Mouse (Mus musculus) thymus, postnatal 4 days (tissue): ENCODE measurements around the gene App.

Experiments
- DNase-seq: peaks from one replicate; pipeline ENCODE4 v3.0.0; 2021

The App gene

DNA sequence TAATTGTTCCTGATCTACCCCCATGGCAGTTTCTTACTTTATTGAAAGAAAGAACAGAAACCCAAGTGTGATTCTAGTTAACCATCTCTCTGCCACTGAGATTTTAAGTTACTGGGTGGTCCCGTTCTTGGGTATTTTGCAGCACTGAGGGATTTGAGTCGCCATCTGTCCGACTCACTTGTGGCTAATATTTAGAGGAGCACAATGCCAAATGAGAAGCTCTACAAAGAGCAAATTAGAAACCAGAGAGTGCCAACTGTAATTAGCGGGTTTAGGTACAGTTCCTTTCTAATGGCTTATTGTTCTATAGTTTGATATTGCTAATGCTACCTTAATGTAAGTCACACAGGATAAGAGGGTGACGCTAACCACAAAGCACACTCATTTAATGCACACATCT, 161.4 kb downstream of the App start:
- no peak for DNase-seq

DNA sequence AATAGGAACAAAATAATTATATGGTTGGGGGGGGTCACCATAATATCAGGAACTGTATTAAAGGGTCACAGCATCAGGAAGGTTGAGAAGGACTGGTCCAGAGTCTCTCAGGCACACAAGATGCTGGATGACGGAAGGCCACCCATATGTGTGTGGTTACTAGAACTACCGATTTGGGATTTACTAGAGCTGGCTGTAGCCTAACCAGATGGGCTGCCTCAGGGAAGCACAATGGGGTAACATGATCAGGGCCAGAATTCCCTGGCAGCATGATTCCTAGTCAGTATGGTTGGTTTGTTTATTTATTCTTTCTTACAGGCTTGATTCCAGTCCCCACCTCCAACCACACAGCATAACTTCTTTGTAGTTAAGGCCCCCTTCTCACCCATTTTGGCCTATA, 162.9 kb downstream of the App start:
- no peak for DNase-seq

DNA sequence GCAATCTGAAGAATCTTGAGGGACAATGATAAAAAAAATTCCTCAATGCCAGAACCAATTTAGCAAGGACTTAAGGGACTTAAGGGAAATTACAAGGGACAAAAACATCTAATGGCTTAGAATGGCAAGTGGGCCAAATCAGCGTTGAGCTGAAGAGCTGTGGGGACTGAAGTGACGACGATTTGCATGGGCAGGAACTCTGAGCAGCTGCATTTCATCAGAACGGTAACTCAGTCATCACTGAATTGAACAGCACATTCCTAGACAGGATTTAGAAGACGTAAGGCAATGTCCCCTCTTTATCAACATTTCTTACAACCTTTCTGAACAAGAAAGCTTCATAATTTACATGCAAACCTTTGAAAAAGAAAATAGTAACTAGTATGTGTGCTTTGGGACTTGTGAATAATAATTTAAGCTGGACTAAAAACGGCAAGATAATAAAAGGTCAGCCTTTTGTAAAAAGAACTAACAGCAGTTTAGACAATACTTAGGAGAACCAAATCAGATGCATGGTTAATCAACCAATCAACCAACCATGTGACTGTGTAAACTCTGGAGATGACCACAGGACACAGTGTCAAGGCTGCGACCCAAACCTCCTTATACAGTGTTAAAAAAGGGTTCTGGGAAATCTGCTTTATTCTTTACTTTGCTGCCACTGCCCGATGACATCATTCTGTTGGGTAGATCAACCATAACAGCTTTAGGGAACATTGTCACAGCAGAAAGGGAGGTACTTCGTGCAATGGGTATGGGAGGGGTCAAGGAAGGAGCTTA, 164.5 kb downstream of the App start:
- no peak for DNase-seq

DNA sequence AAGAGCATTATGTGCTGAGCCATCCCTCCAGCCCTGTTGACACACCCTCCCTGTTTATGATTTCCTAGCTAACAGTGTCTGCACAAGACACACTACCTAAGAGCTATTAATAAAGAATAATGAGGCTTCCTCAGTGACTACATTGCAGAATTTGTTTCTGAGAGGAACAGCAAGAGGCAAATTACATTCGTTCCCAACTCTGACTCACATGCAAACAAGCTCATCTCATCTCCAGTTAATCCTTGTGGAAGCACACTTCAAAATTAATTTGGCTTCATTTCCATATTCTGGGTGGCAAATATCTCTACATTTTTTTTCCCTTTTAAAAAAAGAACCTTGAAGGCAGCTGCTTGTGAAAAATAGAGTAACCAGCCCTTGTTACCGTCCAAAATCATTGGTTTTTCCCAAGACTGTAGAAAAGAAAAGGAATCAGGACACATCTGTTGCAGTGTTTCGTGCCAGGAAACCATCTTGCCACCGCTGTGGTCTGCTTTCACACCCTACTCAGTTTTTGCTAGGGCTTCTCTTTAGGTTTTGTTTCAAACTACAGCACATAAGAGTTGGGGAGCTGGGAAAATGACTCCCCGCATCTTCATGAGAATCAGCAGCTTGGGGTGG, 171.5 kb downstream of the App start:
- no peak for DNase-seq

DNA sequence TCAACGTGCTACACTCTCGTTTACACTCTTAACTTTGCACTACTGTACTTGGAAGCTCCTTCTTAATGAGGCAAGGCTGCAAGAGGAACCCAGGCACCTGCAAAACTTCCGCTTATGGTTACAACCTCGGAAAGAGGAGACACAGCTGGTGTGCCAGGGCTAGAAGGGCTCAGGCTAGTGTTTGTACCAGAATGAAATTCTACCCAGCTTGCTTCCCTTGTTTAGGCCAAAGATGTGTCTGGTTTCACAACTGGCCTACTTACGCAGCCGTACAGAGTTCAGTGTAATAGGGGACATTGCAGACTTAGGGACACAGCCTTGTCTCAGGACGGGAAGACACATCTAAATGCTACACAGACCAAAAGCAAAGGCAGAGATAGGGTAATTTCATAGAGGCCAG, 173.3 kb downstream of the App start:
- DNase-seq, result no peak

DNA sequence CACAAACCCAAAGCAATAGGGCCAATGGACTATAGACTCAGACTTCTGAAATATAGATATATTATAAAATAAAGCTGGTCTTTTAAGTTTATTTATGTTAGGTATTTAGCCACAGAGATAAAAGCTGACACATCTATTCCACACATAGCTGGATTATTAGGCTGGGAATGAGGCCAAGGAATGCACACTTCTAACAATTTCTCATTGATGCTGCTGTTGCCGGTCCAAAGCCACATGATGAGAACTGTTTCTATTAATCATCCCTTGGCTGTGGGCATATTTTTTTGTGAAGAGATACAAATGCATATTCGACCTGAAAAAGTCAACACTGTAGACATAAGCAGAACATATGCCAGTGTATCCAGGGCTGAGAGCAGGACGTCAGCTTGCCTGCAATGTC, 176.0 kb downstream of the App start:
- DNase-seq, result no peak

DNA sequence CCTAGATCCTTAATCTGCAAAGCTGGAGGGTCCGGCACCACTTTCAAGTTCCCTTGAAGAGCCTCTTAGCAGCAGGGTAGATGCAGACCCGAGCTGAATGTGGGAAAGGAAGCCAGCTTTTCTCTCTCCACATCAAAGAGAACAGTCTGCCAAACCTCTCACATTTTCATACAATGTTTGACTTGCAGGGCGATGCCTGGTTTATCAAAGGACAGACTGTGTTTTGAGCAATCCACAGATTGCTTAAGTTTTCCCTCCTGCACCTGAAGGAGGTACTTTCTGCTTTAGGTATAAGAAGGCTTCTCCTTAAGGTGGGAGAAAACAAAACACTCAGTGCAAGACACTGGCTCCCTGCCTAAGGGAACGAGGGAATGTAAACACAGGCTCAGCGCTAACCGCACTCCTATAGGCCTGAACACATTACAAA, 178.1 kb downstream of the App start:
- no peak for DNase-seq

DNA sequence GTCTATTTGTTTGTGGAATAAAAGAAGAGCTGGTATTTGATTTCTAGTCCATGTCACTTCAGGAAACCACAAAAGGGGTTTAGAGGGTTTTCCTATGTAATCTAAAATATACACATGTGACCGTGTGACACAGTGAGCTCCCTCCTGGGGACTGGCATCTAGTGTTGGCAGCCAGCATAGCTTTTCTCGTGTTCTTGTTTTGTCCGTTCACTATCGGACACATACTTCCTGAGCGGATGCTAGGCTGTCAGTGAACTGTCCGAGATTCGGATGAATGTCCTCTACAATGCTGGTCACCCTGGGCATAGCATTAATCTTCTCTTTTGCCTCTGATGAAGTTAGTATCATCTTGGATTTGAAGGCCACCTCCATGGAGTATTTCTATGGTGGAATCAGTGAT, 180.7 kb downstream of the App start:
- DNase-seq, result no peak

DNA sequence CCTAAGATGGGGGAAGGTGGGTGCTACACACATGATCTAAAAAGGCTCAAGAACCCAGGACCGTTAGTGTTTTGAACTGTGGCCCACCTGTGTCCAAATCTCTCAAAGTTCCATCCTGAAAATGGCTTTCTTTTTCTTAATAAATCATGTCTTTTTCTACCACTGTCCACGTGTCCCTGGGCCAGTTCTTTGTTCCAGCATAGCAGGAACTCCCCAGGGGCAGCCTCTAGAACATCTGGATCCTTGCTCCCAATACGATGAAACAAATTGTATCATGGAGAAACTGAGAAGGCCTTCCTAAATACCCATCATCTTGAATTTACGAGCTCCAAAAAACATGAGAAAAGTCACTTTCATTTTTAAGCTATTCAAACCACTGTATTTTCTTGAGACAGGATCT, 182.6 kb downstream of the App start:
- DNase-seq, result no peak

DNA sequence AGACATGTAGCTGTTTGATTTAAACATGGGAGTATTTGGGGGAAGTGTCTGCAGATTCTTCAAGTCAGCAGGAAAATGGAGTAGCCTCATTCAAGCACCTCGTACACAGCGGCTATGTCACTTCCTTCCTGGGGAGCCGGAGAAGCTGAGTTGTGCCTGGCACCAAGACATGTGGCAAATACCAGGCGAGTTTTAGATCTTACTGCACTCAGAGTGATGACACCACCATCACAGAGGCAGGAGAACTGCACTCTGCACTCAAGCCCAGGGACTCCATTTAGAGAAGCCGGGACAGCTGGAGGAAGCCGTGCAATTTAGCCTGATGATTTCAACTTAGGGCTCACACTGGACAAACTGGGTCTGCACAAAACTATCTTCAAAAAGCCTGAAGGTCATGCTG, 183.6 kb downstream of the App start:
- no peak for DNase-seq

DNA sequence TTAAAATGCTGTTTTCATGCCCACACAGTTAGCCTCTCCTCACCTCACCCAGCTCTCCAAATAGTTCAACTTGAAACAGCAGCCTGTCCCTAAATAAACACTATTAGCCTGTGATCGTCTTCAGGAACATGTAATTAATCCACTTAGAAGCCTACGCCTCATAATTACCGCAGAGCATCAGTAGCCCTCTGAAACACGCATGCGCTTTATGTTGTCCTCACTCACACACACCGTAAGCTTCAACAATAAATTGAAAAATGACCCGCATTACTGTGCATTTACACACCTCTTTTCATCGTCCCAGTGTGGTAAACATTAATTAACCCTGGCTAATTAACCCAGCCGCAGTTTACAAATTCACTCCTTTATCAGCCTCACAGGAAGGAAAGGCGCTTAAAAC, 184.1 kb downstream of the App start:
- no peak for DNase-seq

DNA sequence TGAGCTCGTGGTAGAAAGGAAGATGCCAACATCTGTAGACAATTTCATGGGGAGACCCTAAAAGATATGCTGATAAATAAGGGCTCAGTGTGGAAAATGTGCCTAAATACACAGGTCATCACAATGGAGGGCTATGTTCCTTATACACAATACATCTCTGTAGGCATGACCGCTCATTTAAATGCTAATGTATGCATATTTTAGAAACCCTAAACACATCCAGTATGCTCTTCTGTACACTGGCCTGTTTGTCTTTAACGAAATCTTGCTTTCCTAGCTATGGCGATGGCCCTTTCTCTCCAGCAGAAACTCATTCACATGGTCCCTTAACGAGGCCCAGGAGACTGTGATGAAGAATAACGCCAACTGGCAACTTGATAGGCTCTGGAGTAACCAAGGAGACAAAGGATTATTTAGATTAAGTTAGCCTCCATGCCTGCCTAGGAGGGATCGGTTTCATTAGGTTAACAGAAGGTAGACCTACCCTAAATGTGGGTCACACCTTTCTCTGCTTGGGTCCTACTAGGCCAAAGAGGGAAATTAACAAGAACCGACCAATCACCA, 185.8 kb downstream of the App start:
- no peak for DNase-seq

DNA sequence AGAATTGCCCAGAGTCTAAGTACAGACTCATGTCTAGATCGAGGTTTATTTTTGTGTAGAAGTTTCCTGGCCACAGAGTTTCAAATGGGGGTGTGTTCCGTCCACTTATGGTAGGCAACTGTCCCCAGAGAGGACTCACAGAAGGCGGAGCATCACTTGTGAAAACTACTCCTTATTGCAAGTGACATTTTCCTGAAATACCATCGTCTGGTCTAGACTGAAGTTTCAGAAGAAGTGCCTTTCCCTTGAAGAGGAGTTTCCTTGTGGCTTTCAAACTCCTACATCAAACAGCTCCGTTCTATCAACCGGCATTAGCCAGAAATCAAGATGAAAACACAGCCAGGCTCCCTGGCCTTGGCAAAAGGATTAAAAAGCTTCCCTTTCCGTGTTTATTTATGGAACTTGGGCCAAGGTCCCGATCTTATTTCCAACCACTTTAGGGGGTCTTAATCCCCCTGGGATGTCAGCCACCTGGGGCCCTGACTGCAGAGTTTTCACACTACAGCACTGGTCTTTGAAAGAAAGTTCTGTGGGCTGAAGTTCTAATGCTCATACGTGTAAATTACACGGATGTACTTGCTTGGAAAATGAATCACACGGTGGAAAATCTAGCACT, 187.4 kb downstream of the App start:
- DNase-seq, result no peak

DNA sequence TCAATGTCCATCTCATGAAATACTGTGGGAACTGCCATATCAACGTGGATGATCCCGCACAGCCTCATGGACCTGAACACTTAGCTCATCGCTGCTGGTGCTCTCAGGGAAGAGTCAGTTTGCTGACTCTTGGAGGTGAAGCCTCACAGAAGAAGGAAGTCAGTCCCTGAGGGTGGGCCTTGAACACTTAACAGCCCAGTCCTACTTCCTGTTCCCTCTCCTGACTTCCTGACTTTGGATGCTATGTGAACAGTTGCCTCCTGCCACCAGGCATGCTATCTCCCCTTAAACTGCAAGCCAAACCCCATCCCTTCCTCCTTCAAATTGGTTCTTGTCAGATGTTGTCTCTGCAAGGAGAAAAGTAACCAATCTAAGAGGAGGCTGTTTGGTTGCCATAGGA, 188.2 kb downstream of the App start:
- no peak for DNase-seq

DNA sequence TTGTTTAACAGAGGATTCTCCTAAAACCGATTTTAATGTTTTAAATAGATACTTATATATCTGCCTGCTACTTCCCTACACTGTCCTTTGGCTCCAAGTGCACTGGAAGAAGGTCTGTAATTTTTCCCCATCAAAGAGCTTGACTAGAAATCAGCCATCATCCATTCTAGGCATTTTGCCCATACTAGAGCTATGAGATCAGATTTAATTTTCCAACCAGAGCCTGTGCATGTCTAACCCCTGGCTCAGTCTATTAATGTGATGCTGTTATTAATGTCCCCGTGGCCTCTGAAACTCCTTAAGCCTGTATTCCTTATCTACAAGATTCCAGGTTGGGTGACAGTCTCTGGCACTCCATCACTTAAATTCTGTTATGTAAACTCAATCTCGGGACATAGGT, 190.1 kb downstream of the App start:
- DNase-seq, result no peak

DNA sequence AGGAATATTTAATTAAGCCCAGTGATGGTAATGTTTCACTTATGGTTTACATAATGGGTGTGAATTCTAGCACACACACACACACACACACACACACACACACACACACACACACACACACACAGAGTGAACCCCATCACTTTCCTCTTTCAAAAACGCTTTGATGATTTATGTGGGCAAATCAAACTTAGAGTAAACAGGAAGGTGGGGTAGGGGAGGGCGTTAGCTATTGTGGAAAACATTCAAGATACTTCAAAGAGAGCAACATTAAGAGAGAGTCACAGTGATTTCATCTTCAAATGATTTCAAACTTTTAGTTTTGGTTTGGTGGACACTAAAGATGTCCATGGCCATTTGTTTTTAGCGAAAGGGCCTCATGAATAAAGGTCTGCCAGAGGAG, 191.0 kb downstream of the App start:
- DNase-seq, result no peak

DNA sequence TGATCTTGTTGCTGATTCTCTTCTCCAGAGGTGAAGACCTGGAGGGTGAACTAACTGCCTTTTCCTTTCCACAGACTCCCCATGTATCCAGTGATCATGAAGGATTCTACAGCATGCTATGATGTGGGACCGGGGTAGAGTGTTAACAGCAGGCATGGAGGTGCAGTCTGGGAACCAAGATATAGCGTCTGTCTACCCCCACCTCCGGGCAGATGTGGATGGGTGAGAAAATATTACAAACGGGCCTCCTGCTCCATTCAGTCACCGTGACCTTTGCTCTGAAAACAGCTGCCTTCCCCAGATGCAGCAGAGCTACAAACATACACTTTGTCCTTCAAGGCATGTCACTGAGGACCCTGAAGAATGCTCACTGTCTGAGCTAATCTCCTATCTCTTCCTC, 195.0 kb downstream of the App start:
- DNase-seq, result no peak

DNA sequence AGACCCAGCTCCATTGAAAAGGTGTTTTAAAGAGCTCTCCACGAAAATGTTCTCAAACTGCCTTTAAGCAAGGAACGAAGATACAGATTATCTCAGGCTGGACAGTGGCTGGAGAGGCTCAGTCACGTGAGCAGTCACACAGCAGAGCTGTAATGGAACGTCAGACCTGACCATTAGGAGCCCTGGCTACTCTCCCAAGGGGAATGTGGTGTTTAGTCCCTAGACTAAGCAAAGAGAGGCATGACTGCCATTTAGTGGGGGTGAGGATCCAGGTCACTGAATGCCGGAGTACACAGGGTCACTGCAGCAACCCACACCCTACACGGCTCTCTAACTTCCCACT, 199.4 kb downstream of the App start:
- DNase-seq, result no peak

DNA sequence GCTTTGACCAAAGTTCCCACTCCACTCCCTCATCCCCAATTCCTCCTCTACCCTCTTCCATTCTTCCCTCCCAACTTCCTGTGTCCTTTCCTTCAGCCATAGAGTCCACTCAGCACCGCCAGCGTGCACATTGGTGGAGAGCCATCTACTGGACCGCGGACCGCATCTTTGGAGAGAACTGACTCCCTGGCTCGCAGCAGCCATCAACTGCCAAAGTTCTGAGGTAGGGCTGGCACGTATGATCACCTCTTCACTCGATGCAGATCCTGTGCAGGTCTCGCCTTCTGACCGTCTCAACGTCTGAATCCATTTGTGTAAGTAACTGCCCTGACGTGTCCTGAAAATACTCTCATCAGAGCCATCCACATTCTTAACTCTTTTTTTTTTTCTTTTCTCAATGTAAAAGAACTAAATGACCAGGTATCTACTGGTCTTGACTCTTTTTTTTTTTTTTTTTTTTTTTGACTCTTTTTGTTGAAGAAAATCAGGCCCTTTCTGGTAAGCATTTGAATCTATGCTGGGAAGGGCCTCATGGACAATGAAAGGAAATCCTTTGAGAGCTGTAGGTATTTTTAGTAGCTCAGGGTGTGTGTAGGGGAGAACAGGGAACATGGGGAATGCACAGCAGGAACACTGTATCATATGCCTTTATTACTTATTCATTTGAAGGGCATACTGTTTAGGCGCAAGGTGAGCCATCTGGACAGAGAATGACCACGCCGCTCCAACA, 200.0 kb downstream of the App start:
- no peak for DNase-seq

DNA sequence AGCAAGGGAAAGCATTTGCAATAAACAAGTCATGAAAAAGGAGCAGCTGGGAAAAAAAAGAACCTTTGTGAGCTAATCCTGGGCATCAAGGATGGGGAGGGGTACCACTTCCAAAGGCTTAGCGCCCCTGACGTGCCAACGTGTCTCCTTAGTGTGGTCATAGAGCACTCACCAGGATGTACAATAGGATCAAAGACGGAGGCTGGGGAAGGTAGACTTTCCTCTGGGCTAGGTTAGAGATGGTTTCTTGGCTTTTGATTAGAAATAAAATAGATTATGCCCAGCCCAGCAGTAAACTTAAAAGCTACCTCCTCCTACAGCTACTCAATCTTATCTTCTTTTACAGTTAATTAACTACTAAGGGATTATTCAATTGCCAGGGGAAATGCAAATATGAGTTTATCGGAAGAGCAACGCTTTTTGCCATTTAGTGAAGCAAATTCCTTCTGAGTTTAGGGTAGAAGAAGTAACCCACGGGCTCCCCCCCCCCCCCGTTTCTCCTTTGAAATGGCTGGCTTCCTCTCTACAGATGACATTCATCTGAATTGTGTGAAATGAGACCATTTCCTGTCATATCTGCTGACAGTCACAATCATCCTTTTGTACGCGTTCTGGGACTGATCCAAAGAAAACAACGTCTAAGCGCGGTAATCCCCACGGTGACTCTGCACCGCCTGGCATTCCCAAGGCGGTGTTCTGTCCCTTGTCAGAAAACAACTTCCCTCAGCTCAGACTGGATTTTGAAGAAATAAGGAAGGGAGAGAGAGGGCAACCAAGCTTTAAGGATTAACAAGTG, 201.8 kb downstream of the App start:
- no peak for DNase-seq

DNA sequence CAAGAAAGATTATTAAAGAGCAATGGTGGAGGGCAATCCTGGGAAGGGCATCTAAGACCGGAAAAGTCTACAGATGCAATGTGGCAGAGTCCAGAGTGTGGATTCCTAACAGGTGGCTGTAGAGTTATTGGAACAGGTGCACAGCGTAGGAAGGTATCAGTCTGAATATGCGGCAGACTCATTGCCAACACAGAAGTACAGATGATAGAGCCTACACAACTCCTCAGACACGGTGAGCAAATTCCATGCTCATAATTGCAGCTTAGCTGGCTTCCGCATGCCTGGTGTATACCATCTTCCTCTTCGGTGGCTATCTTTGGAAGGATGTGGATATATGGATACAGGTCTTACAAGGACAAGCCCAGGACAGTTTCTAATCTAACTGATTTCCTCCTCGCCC, 204.5 kb downstream of the App start:
- no peak for DNase-seq

DNA sequence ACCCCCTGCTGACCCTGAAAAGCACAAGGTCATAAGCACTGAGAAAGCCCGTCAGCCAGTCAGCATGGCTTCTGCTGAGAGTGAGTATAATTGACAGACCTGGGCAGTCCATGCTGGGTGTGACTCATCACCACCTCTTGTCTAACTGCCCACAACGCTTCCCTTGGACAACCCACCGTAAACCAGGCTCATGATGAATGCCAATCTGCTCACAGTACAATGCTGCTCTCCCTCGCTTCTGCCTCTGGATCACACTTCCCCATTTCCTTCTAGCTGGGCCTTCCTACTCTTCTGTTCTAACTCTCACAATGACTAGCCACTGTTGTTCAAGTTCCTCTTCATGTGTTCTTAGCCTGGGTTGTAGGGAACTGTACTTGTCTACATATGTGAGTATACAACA, 206.6 kb downstream of the App start:
- no peak for DNase-seq

DNA sequence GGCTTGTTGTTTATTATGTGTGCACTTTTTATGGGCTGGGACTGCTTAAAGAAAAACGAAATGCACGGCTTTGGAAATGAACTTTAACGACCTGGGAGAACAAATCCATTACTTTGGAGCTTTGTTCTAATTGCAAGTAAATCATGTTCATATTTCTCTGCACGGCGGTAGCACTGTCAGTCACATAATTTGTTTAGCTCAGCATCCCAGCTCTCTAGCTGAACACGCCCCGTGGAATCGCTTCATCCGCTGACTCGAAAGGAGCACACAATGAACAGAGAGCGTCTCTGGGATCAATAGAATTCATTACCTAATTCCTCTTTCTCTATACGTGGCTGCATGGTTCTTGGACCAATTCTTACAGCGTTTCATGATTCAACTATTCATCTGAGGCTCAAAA, 207.5 kb downstream of the App start:
- no peak for DNase-seq
